Mouse (Mus musculus) kidney, adult 2 months (tissue): ENCODE results near the gene Ehd4. TPM values are rescaled to one million over a fixed set of nuclear protein-coding genes. Genes with fewer than 3 reads are reported as not detected.
A peak's percentile ranks its signal among the peaks of the same experiment; 100 is the strongest.

ENCODE experiments used
- DNase-seq: peaks from one replicate; pipeline ENCODE4 v3.0.0; 2021
- H3K27ac ChIP-seq: fragments of 200-500 bp; 2 replicates; pipeline ENCODE4 v1.5.1; 2012; ENCODE audit warnings: low read depth, low read length, control low read depth, inconsistent platforms; ENCODE audit not compliant: insufficient read depth
- H3K27me3 ChIP-seq: fragments of 200-500 bp; replicated peaks from 2 replicates; pipeline ENCODE4 v1.6.1; 2012; ENCODE audit warnings: mild to moderate bottlenecking, moderate library complexity, low read length, inconsistent platforms; ENCODE audit not compliant: control insufficient read depth, insufficient read depth
- H3K36me3 ChIP-seq: fragments of 200-500 bp; 2 replicates; pipeline ENCODE4 v1.6.1; 2012; ENCODE audit warnings: mild to moderate bottlenecking, moderate library complexity, low read length, inconsistent platforms; ENCODE audit not compliant: control insufficient read depth, insufficient read depth
- H3K4me1 ChIP-seq: fragments of 200-500 bp; 2 replicates; pipeline ENCODE4 v1.6.1; 2011; ENCODE audit warnings: low read length; ENCODE audit not compliant: control insufficient read depth, insufficient read depth
- H3K4me3 ChIP-seq: fragments of 200-500 bp; 2 replicates; pipeline ENCODE4 v1.5.1; 2011; ENCODE audit warnings: mild to moderate bottlenecking, low read depth, low read length, control low read depth; ENCODE audit not compliant: insufficient read depth
- CTCF ChIP-seq: fragments of 200-500 bp; conservative IDR thresholded peaks from 2 replicates; pipeline ENCODE4 v1.5.1; 2011; ENCODE audit warnings: low read depth, mild to moderate bottlenecking, control low read depth, low read length, moderate library complexity, mixed read lengths; ENCODE audit not compliant: insufficient read depth, insufficient read length
- POLR2A ChIP-seq: fragments of 200-500 bp; IDR thresholded peaks from one replicate; pipeline ENCODE4 v1.6.1; 2011; ENCODE audit warnings: low read depth, low read length, control low read depth
- WGBS: fragments of 180-500 bp; shearing (Covaris S2); methylation state at CpG from one replicate; pipeline ENCODE4 v1.1.7; 2018; 5-methylcytosine and 5-hydroxymethylcytosine counted together
- polyA plus RNA-seq: library from polyadenylated mRNA; depleted of rRNA; stranded (reverse); fragments of >200 nt; gene quantifications from 2 replicates; pipeline ENCODE4 v1.2.3, GENCODE M21; 2012; rRNA removed

The Ehd4 gene
- 36.5 and 38.2 TPM in 2 replicates for polyA plus RNA-seq

GRCm38 (mm10) chr2:120154361-120154894, at the start of gene Ehd4:
Gene Ehd4, minus strand, starts transcription at chr2:120154606.
- TF ChIP-seq POLR2A, result no peak
- no peak for TF ChIP-seq CTCF
- H3K36me3 ChIP-seq, result no peaks in the 10 kb centered on the region
- H3K27me3 ChIP-seq, result no peaks in the 10 kb centered on the region
- peak within 1 kb of the TSS; percentile 86 for H3K4me3 ChIP-seq
- H3K27ac ChIP-seq, result peak within 1 kb of the TSS; percentile 60
- DNase-seq, result peak; percentile 100
- WGBS, result under 1% methylated on average over 53 of the region's 53 CpGs
- no peaks in the 10 kb centered on the region; the same call in 1 of the 2 replicates for H3K4me1 ChIP-seq

DNA sequence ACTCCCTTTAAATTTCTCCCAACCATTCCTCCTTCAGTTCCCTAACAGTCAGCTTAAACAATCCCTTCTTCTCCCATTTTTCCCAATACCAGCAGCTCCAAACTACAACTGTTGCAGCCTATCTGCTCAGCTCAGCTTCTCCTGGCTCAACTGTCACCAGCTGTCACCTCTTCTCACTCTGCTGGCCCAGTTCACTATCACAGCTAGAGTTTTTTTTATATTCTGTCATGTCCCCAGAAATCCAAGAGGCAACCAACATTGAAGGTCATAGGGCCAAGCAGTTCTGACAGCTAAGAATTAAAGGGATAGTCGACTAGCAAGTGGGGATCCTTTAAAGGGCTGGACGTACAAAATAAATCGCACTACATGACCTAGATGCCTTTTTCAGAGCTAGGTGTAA, 49.3 kb upstream of the Ehd4 start:
- TF ChIP-seq CTCF (no peak), POLR2A (no peak)
- H3K4me1 ChIP-seq, result no peaks in the 10 kb centered on the region

GRCm38 (mm10) chr2:120200077-120200476, 45.7 kb upstream of the Ehd4 start:
- no peak for DNase-seq
- H3K27me3 ChIP-seq, result no peaks in the 10 kb centered on the region
- TF ChIP-seq CTCF (no peak), POLR2A (no peak)
- no peaks in the 10 kb centered on the region for H3K36me3 ChIP-seq
- H3K4me1 ChIP-seq, result no peaks in the 10 kb centered on the region
- no peak overlapping the region for H3K27ac ChIP-seq
- 70% methylated on average over 7 of the region's 7 CpGs for WGBS
- no peak overlapping the region for H3K4me3 ChIP-seq

More for the DNA sequence above, 49.3 kb upstream of the Ehd4 start:
- H3K27me3 ChIP-seq, result no peaks in the 10 kb centered on the region
- H3K36me3 ChIP-seq, result no peaks in the 10 kb centered on the region
- DNase-seq, result no peak
- H3K4me3 ChIP-seq, result no peak overlapping the region
- no peak overlapping the region for H3K27ac ChIP-seq
- 54% methylated on average over 3 of the region's 3 CpGs for WGBS

DNA sequence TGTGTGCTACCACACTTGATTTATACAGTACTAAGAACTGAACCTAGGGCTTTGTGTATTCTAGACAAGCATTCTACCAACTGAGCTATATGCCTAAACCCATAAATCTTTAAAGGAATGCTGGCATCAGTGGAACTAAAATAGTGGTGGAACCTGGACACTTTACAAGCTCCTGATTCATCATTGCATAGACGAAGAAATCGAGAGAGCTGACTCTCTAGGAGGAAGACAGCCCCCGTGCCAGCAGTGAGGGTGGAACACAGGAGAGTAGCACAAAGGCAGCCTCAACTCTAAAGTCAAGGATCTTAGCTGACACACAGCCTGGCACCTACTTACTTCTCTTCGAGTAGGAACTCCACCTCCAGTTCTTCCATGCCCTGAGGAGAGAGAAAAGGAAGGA, 33.8 kb upstream of the Ehd4 start:
- Histone ChIP-seq H3K36me3 (no peaks in the 10 kb centered on the region), H3K27me3 (no peaks in the 10 kb centered on the region), H3K4me3 (no peak overlapping the region), H3K4me1 (no peaks in the 10 kb centered on the region), H3K27ac (no peak overlapping the region)
- WGBS, result 78% methylated on average over 4 of the region's 4 CpGs
- TF ChIP-seq POLR2A (no peak), CTCF (no peak)
- DNase-seq, result no peak

DNA sequence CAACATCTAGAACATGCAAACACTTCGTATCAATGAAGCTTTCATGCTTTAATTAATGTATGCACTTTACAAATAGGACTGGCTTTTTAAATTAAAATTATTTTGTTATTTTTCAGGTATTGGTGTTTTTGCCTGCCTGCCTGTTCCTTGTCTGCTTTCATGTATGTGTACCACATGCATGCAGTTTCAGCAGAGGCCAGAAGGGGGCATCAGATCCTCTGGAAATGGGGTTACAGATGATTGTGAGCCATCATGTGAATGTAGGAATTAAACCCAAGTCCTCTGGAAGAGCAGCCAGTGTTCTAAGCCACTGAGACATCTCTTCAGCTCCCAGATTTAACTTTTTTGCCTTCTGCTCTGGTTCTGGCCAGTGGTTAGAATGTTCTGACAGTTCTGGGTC, 33.2 kb upstream of the Ehd4 start:
- H3K4me1 ChIP-seq, result no peaks in the 10 kb centered on the region
- H3K4me3 ChIP-seq, result no peak overlapping the region
- H3K36me3 ChIP-seq, result no peaks in the 10 kb centered on the region
- TF ChIP-seq CTCF (0 out of 2 replicates have a peak, but pooled peaks have one; percentile 17), POLR2A (no peak)
- no peaks in the 10 kb centered on the region for H3K27me3 ChIP-seq
- H3K27ac ChIP-seq, result no peak overlapping the region
- no peak for DNase-seq
- 91% methylated on average over 1 of the region's 1 CpGs for WGBS

DNA sequence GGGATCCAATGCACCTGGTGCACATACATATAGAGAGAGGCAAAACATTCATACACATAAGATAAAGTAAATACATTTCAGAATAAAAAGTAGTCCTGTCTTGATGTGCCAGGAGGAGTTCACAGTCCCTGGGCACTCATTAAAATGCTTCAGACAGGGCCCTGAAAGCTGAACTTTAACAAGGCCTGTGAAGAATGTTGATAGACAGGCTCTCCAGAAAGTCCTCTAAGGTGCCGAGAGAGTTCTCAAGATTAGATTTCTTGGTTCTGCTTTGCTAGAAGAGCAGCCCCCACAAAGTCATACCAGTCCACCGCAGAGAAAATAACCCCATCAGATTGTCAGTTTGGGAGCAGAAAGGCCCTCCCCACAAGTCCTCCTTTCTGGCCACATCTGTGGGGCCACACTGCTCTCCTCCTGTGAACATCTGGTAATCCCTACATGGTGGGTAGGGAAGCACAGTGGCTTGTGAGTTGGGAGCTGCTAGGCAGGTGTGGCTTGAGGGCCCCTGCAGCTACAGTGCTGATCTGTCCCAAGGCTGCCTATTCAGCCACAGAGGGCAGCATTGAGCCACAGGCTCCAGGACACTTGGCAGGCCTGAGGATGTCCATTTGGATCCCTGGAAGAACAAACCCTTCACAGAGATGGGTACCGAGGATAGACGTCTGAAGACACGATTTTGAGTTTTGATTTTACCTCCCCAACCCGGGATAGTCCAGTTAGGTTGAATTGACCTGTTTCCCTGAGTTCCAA, 31.3 kb upstream of the Ehd4 start:
- Histone ChIP-seq H3K4me3 (no peak overlapping the region), H3K4me1 (no peaks in the 10 kb centered on the region), H3K36me3 (no peaks in the 10 kb centered on the region), H3K27me3 (no peaks in the 10 kb centered on the region), H3K27ac (no peak overlapping the region)
- TF ChIP-seq POLR2A (no peak), CTCF (peak; percentile 46; the same call in 1 of the 2 replicates)
- WGBS, result 76% methylated on average over 6 of the region's 6 CpGs
- DNase-seq, result no peak

- 0 out of 2 replicates have a peak, but pooled peaks have one; percentile 6 for TF ChIP-seq CTCF
- no peak for TF ChIP-seq POLR2A
These were observed 24.5 kb upstream of the Ehd4 start for GRCm38 (mm10) chr2:120178936-120179335.

GRCm38 (mm10) chr2:120173718-120174117, 19.3 kb upstream of the Ehd4 start:
- WGBS, result 22% methylated on average over 10 of the region's 10 CpGs
- TF ChIP-seq POLR2A (no peak), CTCF (peak; percentile 76)
- DNase-seq, result peak; percentile 27
- no peak overlapping the region for H3K27ac ChIP-seq
- no peaks in the 10 kb centered on the region for H3K27me3 ChIP-seq
- no peaks in the 10 kb centered on the region for H3K36me3 ChIP-seq
- no peak overlapping the region for H3K4me3 ChIP-seq
- H3K4me1 ChIP-seq, result no peaks in the 10 kb centered on the region

More at GRCm38 (mm10) chr2:120178936-120179335, 24.5 kb upstream of the Ehd4 start:
- Histone ChIP-seq H3K4me1 (no peaks in the 10 kb centered on the region), H3K27ac (no peak overlapping the region), H3K27me3 (no peaks in the 10 kb centered on the region), H3K36me3 (no peaks in the 10 kb centered on the region), H3K4me3 (no peak overlapping the region)
- DNase-seq, result no peak
